Mouse (Mus musculus) hindbrain, embryonic 11.5 days (tissue): ENCODE results near the gene Cdyl2. TPM values are rescaled to one million over a fixed set of nuclear protein-coding genes. Genes with fewer than 3 reads are reported as not detected.

ENCODE experiments used
- ATAC-seq: fragments of 200-750 bp; cut with Nextera tagmentation; 2 replicates; pipeline ENCODE4 v1.8.0; 2017; ENCODE audit warnings: mild to moderate bottlenecking, moderate TSS enrichment, moderate library complexity; ENCODE audit not compliant: low FRiP score
- DNase-seq: peaks from one replicate; pipeline ENCODE4 v3.0.0-alpha.2; 2015; ENCODE audit warnings: low spot score
- H3K27ac ChIP-seq: fragments of 300-500 bp; sonication (generic); 2 replicates; pipeline ENCODE4 v1.5.1; 2014; ENCODE audit warnings: mild to moderate bottlenecking, low read depth, low read length
- H3K27me3 ChIP-seq: fragments of 300-500 bp; sonication (generic); 2 replicates; pipeline ENCODE4 v1.6.1; 2014; ENCODE audit warnings: mild to moderate bottlenecking, low read length, moderate library complexity, mixed read lengths; ENCODE audit not compliant: control insufficient read depth, insufficient read depth
- H3K36me3 ChIP-seq: fragments of 300-500 bp; sonication (generic); 2 replicates; pipeline ENCODE4 v1.6.1; 2014; ENCODE audit warnings: mild to moderate bottlenecking, low read length, moderate library complexity, mixed read lengths; ENCODE audit not compliant: control insufficient read depth, insufficient read depth
- H3K4me1 ChIP-seq: fragments of 300-500 bp; sonication (generic); replicated peaks from 2 replicates; pipeline ENCODE4 v1.6.1; 2014; ENCODE audit warnings: low read length, mixed read lengths; ENCODE audit not compliant: control insufficient read depth, insufficient read depth
- H3K4me2 ChIP-seq: fragments of 300-500 bp; sonication (generic); replicated peaks from 2 replicates; pipeline ENCODE4 v1.6.1; 2014; ENCODE audit warnings: mild to moderate bottlenecking, low read depth, low read length
- H3K4me3 ChIP-seq: fragments of 300-500 bp; sonication (generic); 2 replicates; pipeline ENCODE4 v1.5.1; 2014; ENCODE audit warnings: low read depth, low read length
- H3K9ac ChIP-seq: fragments of 300-500 bp; sonication (generic); 2 replicates; pipeline ENCODE4 v1.6.1; 2014; ENCODE audit warnings: low read depth, low read length
- H3K9me3 ChIP-seq: fragments of 300-500 bp; sonication (generic); 2 replicates; pipeline ENCODE4 v1.6.1; 2016; ENCODE audit warnings: low read length; ENCODE audit not compliant: control insufficient read depth
- WGBS: fragments of 180-500 bp; shearing (Covaris S2); extraction: QIAGEN DNeasy Blood & Tissue Kit; methylation state at CpG from one replicate; pipeline ENCODE4 v1.1.7; 2014; 5-methylcytosine and 5-hydroxymethylcytosine counted together
- polyA plus RNA-seq: library from polyadenylated mRNA; unstranded; fragments of >200 nt; fragmentation: Nextera tagmentation; extraction: Ambion mirVana; gene quantifications from 2 replicates; pipeline ENCODE4 v1.2.1, GENCODE M21; 2014

The Cdyl2 gene
- polyA plus RNA-seq, 1 experiment from 2014 or later = 6.4 TPM

DNA sequence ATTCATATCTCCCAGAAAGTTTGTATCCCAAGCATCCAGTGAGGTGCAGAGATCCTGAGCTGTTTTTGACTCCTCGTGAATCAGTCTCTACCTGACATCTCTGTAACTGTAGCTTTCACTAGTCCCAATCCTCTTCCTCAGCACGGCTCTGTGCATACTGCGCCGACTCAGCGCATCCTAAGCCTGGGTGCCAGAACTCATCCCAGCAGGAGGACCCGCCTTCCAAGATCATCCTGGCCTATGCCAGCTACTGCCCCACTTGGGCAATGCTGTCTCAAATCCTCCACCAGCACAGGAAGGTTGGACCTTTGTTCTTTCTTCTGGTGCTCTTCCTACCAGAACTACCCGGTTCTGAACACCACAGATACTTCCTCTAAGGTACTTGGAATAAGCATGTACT lies 207.9 kb downstream of the Cdyl2 start:
- no peaks in the 10 kb centered on the region for H3K27me3 ChIP-seq
- no peaks in the 10 kb centered on the region for H3K36me3 ChIP-seq
- H3K4me3 ChIP-seq = no peak overlapping the region
- no peak overlapping the region for H3K4me2 ChIP-seq
- ATAC-seq = no peak
- 89% methylated on average over 7 of the region's 7 CpGs for WGBS
- no peak for DNase-seq
- H3K27ac ChIP-seq = no peak overlapping the region
- no peak overlapping the region for H3K9ac ChIP-seq
- H3K4me1 ChIP-seq = no peaks in the 10 kb centered on the region
- no peaks in the 10 kb centered on the region for H3K9me3 ChIP-seq

Other genes starting within 250 kb of the Cdyl2 start
- gene Dynlrb2, start 228.0 kb downstream of the Cdyl2 start, polyA plus RNA-seq = 19.1 and 22.2 TPM in 2 replicates
- 68.6 and 73.8 TPM in 2 replicates for gene Cmc2, start 188.5 kb upstream of the Cdyl2 start, polyA plus RNA-seq
- 45.8 and 49.2 TPM in 2 replicates for gene Cenpn, start 188.7 kb upstream of the Cdyl2 start, polyA plus RNA-seq
- gene Atmin, start 210.4 kb upstream of the Cdyl2 start, polyA plus RNA-seq = 15.8 and 18.3 TPM in 2 replicates
- 2.2 and 4.1 TPM in 2 replicates for gene 1700030J22Rik, start 246.0 kb upstream of the Cdyl2 start, polyA plus RNA-seq